Mouse (Mus musculus) C2C12 (cell line): ENCODE results near the gene Pdik1l.

Experiments used
- CTCF ChIP-seq: IDR thresholded peaks from one replicate; pipeline ENCODE4 v1.5.1; 2011; ENCODE audit not compliant: control insufficient read depth, insufficient read depth, insufficient read length
- MAX ChIP-seq: IDR thresholded peaks from one replicate; pipeline ENCODE4 v1.6.1; 2011; ENCODE audit warnings: mild to moderate bottlenecking, control low read depth

DNA sequence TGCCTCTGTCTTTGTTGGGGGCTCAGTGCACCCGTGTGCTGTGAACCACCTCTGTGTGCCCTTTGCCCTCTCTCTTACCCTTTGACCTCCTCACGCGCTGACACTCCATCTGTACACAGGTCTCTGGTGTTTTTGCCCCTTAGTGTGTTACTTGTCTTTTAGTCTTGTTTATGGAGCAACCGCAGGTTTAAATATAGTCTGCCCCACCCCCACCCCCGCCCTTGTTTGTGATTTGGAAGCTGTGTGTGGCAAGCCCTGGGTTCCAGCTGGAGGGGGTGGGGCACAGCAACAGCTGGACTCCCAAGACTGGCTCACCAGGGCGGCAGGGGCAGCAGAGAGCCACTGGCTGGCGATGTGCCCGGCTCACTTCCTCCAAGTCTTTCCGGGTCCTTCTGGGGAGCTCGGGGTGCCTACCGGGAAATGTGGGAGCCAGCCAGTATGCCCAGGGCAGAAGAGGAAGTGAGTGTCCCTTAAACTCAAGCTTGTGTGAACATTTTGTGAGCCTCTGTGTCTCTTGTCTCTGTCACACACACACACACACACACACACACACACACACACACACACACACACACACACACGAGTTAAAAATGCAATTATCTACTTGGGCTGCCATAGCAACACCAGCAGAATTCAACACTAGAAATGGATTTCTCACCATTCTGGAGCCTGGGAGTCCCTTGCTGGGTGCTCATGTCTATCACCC is 19.8 kb upstream of the Pdik1l start:
- TF ChIP-seq CTCF (peak; percentile 40), MAX (no peak)
